Mouse (Mus musculus): ENCODE data around the gene Lix1l.

DNA sequence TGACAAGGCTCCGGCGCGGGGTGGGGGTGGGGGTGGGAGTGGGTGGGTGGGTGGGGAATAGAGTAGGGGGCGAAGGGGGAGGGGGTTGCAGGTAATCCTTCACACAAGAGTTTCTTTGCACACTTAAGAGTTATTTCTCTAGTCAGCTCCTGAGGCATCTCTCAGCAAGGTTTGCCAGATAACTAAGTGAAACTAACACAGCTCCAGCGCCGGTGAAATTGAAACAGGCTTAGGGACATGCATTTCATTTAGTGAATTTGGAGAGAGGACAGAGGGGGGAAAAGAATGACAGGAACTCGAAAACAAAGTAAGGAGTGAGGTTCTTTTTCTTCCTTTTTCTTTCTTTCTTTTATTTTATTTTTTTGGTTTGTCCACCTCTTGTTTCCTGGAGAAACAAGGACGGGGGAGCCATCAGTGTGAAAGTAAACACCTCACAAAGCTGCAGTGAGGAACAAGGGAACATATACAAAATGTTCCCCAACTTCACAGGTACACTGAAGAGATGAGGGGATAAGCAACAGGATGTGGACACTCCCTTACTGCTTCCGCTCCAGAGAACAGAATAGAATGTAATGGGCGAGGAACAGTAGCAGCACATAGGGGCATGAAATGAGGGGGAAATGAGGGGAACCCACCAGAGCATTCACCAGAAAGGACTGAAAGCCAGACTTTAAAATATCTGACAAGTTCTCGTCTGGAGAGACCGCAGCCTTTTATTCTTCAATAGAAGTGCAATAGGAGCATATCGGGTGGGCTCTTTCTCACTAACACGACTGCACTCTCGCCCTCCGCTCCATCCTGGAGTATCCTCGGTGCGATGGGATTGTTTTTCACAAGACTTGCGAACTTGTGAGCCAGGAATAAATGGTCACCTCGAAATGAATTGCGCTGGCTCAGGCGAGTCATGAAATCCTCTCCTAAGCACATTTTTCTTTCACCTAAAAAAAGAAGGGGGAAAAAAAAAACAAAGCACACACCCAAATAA, 44.0 kb upstream of the Lix1l start:
- TF ChIP-seq HCFC1 (IDR thresholded peaks at IDR 0.05; ENCODE audit: borderline replicate concordance, insufficient read depth, low read length): no peak
- no peak for TF ChIP-seq ZNF384 (IDR thresholded peaks at IDR 0.05; ENCODE audit: low read depth, low read length)
- TF ChIP-seq MAFK (IDR thresholded peaks at IDR 0.05; ENCODE audit: insufficient read depth, low read depth, low read length): no peak
- no peak for TF ChIP-seq ZC3H11A (IDR thresholded peaks at IDR 0.05; ENCODE audit: borderline replicate concordance, low read depth, low read length)
- TF ChIP-seq CHD2 (IDR thresholded peaks at IDR 0.05; ENCODE audit: low read depth, low read length): no peak

Data from ES-E14 (cell line).